Mouse (Mus musculus): ENCODE results near the gene Gnb3. TPM values are rescaled to one million over a fixed set of nuclear protein-coding genes. Genes with fewer than 3 reads are reported as not detected.
A peak's percentile ranks its signal among the peaks of the same experiment; 100 is the strongest.
"Not testable (repeated sequence)": the region's sequence is repeated elsewhere in the genome, so short reads cannot be mapped to it uniquely, and the experiment has no call there.

The Gnb3 gene
- polyA plus RNA-seq, 1 experiment from 2014 or later, result 0.29 TPM

GRCm38 (mm10) chr6:124813496-124813895 lies 26.6 kb downstream of the Gnb3 start:
- Histone ChIP-seq H3K9ac (peak overlapping the region; percentile 90), H3K27ac (peak overlapping the region; percentile 91), H3K27me3 (replicated peaks) (no peaks in the 10 kb centered on the region), H3K9me3 (replicated peaks) (no peaks in the 10 kb centered on the region), H3K4me2 (peak overlapping the region; percentile 94), H3K4me1 (peaks cover 58% of the 10 kb centered on the region), H3K4me3 (peak overlapping the region; percentile 85), H3K36me3 (peaks cover 68% of the 10 kb centered on the region)
- peak; percentile 61 for ATAC-seq
- WGBS (ENCODE audit: insufficient replicate concordance), result under 1% methylated on average over 18 of the region's 18 CpGs

GRCm38 (mm10) chr6:124812848-124813247 lies 27.2 kb downstream of the Gnb3 start:
- Histone ChIP-seq H3K27ac (peak overlapping the region; percentile 91), H3K9me3 (replicated peaks) (no peaks in the 10 kb centered on the region), H3K4me1 (peaks cover 65% of the 10 kb centered on the region), H3K27me3 (replicated peaks) (no peaks in the 10 kb centered on the region), H3K4me3 (peak overlapping the region; percentile 85), H3K36me3 (peaks cover 61% of the 10 kb centered on the region), H3K9ac (peak overlapping the region; percentile 90), H3K4me2 (peak overlapping the region; percentile 94)
- no peak for ATAC-seq
- 24% methylated on average over 9 of the region's 9 CpGs for WGBS (ENCODE audit: insufficient replicate concordance)

- Histone ChIP-seq H3K36me3 (peaks cover 52% of the 10 kb centered on the region), H3K4me1 (peaks cover 73% of the 10 kb centered on the region), H3K4me2 (peak overlapping the region; percentile 94), H3K4me3 (peak overlapping the region; percentile 85), H3K9ac (peak overlapping the region; percentile 90), H3K9me3 (replicated peaks) (no peaks in the 10 kb centered on the region), H3K27ac (peak overlapping the region; percentile 91), H3K27me3 (replicated peaks) (no peaks in the 10 kb centered on the region)
- no peak for ATAC-seq
- 74% methylated on average over 24 of the region's 24 CpGs for WGBS (ENCODE audit: insufficient replicate concordance)
Observed at GRCm38 (mm10) chr6:124811701-124812560, 28.1 kb downstream of the Gnb3 start.

- Histone ChIP-seq H3K4me2 (peak overlapping the region; percentile 94; the same call in 1 of the 2 replicates), H3K9me3 (replicated peaks) (no peaks in the 10 kb centered on the region), H3K27me3 (replicated peaks) (no peaks in the 10 kb centered on the region), H3K9ac (no peak overlapping the region; the same call in 1 of the 2 replicates), H3K4me1 (peaks cover 79% of the 10 kb centered on the region), H3K4me3 (no peak overlapping the region), H3K27ac (peak overlapping the region; percentile 91), H3K36me3 (peaks cover 46% of the 10 kb centered on the region)
- ATAC-seq, result no peak
- WGBS (ENCODE audit: insufficient replicate concordance), result 80% methylated on average over 4 of the region's 4 CpGs
Observed at GRCm38 (mm10) chr6:124811403-124811665, 28.7 kb downstream of the Gnb3 start.

- H3K4me2 ChIP-seq, result peak overlapping the region; percentile 93
- ATAC-seq; H3K27me3 ChIP-seq (replicated peaks); H3K9me3 ChIP-seq (replicated peaks): not testable (repeated sequence)
- peaks cover 85% of the 10 kb centered on the region for H3K4me1 ChIP-seq
- WGBS (ENCODE audit: insufficient replicate concordance), result 76% methylated on average over 11 of the region's 11 CpGs
- peak overlapping the region; percentile 84; the same call in 1 of the 2 replicates for H3K9ac ChIP-seq
- peaks cover 41% of the 10 kb centered on the region for H3K36me3 ChIP-seq
- H3K4me3 ChIP-seq, result peak overlapping the region; percentile 72; the same call in 1 of the 2 replicates
- H3K27ac ChIP-seq, result peak overlapping the region; percentile 95
Observed at GRCm38 (mm10) chr6:124810566-124811402, 29.3 kb downstream of the Gnb3 start.

GRCm38 (mm10) chr6:124809775-124810538 lies 30.1 kb downstream of the Gnb3 start:
- Histone ChIP-seq H3K4me1 (peaks cover 86% of the 10 kb centered on the region), H3K4me3 (peak overlapping the region; percentile 72), H3K27me3 (replicated peaks) (no peaks in the 10 kb centered on the region), H3K9ac (peak overlapping the region; percentile 84), H3K9me3 (replicated peaks) (no peaks in the 10 kb centered on the region), H3K4me2 (peak overlapping the region; percentile 93), H3K27ac (peak overlapping the region; percentile 95), H3K36me3 (peaks cover 33% of the 10 kb centered on the region)
- 41% methylated on average over 14 of the region's 14 CpGs for WGBS (ENCODE audit: insufficient replicate concordance)
- no peak for ATAC-seq

- peak overlapping the region; percentile 95 for H3K27ac ChIP-seq
- peaks cover 32% of the 10 kb centered on the region for H3K36me3 ChIP-seq
- H3K9me3 ChIP-seq (replicated peaks), result no peaks in the 10 kb centered on the region
- H3K27me3 ChIP-seq (replicated peaks), result no peaks in the 10 kb centered on the region
- peak; percentile 48 for ATAC-seq
- peak overlapping the region; percentile 84 for H3K9ac ChIP-seq
- WGBS (ENCODE audit: insufficient replicate concordance), result under 1% methylated on average over 35 of the region's 35 CpGs
- H3K4me2 ChIP-seq, result peak overlapping the region; percentile 93
- H3K4me1 ChIP-seq, result peaks cover 86% of the 10 kb centered on the region
- H3K4me3 ChIP-seq, result peak overlapping the region; percentile 72
Observed at GRCm38 (mm10) chr6:124809052-124809774, 30.9 kb downstream of the Gnb3 start.

GRCm38 (mm10) chr6:124808358-124809012 lies 31.6 kb downstream of the Gnb3 start, which contains the start of gene Spsb2:
Gene Spsb2 (plus strand): TSS chr6:124808661.
- WGBS (ENCODE audit: insufficient replicate concordance), result 3% methylated on average over 29 of the region's 29 CpGs
- peak within 1 kb of the TSS; percentile 72 for H3K4me3 ChIP-seq
- H3K27ac ChIP-seq, result peak within 1 kb of the TSS; percentile 95
- H3K36me3 ChIP-seq, result peaks cover 32% of the 10 kb centered on the region
- H3K4me2 ChIP-seq, result peak within 1 kb of the TSS; percentile 93
- peak; percentile 63 for ATAC-seq
- H3K9ac ChIP-seq, result peak within 1 kb of the TSS; percentile 84
- H3K27me3 ChIP-seq (replicated peaks), result no peaks in the 10 kb centered on the region
- H3K9me3 ChIP-seq (replicated peaks), result no peaks in the 10 kb centered on the region
- H3K4me1 ChIP-seq, result peaks cover 85% of the 10 kb centered on the region

- Histone ChIP-seq H3K4me1 (peaks cover 88% of the 10 kb centered on the region), H3K27me3 (replicated peaks) (no peaks in the 10 kb centered on the region), H3K9ac (peak overlapping the region; percentile 84), H3K4me3 (peak overlapping the region; percentile 72), H3K4me2 (peak overlapping the region; percentile 93), H3K9me3 (replicated peaks) (no peaks in the 10 kb centered on the region), H3K27ac (peak overlapping the region; percentile 95), H3K36me3 (peaks cover 32% of the 10 kb centered on the region)
- 64% methylated on average over 5 of the region's 6 CpGs for WGBS (ENCODE audit: insufficient replicate concordance)
- ATAC-seq, result no peak
Observed at GRCm38 (mm10) chr6:124807986-124808357, 32.1 kb downstream of the Gnb3 start.

GRCm38 (mm10) chr6:124807366-124807765 lies 32.7 kb downstream of the Gnb3 start:
- ATAC-seq, result no peak

More at GRCm38 (mm10) chr6:124807366-124807765, 32.7 kb downstream of the Gnb3 start:
- WGBS (ENCODE audit: insufficient replicate concordance), result 69% methylated on average over 4 of the region's 4 CpGs
- Histone ChIP-seq H3K9ac (no peak overlapping the region), H3K36me3 (peaks cover 26% of the 10 kb centered on the region), H3K27me3 (replicated peaks) (no peaks in the 10 kb centered on the region), H3K4me2 (0 out of 2 replicates have a peak overlapping the region, but pooled peaks have one; percentile 93), H3K4me1 (peaks cover 88% of the 10 kb centered on the region), H3K4me3 (no peak overlapping the region), H3K9me3 (replicated peaks) (no peaks in the 10 kb centered on the region), H3K27ac (peak overlapping the region; percentile 95)

Measured in liver, embryonic 12.5 days (tissue).